Mouse (Mus musculus) kidney, postnatal 36 days (tissue): ENCODE data around the gene Btn1a1.
A peak's percentile ranks its signal among the peaks of the same experiment; 100 is the strongest.

Experiments used
- DNase-seq, 2 experiments: peaks; one replicate each; pipeline ENCODE4 v3.0.0; 2021 to 2022; ENCODE audit warnings: mixed read lengths in 2 of 2

Gene Btn1a1

DNA sequence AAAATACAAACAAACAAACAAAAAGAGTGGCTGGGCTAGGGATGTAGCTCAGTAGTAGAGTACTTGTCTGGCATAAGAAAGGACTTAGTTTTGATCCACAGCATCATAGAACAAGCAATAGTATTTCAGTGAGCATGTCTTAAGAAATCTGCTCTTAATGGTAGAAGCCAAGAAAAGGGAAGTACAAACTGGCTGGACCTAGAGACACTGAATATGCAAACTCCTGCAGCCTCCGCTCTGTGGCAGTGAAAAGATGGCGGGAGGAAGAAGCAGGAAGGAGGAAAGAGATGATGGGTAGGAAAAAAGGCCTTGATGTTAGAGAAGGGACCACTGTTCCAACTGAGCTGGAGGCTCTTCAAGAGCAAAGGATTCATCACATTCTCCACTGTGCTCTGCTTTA, 17.5 kb upstream of the Btn1a1 start:
- no peak for DNase-seq

DNA sequence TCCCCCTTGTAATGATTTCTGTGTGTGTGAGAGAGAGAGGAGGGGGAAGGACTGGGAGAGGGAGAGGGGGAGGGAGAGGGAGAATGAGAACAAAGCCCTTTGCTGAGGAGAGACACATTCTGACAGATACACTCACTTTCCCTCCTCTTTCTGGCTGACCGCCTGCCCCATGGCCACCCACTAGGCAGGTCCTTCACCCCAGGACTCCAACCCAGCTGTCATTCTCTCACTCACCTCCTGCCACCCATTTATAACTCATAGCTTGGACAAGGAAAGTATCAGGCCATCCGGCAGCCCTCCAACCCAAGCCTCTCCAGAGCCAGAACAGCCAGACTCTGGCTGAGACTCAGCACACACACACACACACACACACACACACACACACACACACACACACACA, 10.0 kb upstream of the Btn1a1 start:
- DNase-seq = no peak

DNA sequence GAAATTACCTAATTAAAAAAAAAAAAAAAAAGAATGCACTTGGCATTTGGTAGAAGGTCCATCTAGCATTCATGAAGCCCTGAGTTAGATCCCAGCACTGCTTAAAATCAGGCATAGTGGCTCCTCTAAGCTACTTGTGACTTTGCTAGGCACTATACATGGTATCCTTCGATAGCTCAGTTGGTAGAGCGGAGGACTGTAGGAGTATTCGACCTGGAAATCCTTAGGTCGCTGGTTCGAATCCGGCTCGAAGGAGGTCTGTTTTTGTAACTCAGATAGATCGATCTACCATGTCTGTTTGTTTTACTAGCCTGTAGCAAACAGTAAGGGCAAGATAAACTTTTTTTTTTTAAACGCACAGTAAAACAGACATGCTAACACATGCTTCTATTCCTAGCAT, 1.2 kb upstream of the Btn1a1 start:
- DNase-seq = peak; percentile 66 to 72

DNA sequence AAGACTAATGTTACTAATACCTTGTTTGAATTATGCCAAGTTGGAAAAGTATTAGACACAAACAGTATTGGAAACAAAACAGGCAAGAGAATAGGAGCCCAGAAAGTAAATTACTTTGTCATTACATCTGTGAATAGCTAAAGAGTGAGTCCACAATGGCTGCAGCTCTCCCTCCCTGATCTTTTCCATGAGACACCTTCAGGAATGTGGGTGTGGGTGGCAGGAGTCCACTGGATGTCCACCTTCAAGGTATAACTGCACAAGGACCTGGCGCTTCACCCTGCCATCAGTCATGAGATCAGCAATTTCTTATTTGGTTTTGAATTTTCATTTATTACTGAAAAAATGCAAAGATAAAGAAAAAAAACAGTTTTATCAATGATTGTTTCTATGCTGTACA, 605 bp upstream of the Btn1a1 start:
- DNase-seq = no peak

DNA sequence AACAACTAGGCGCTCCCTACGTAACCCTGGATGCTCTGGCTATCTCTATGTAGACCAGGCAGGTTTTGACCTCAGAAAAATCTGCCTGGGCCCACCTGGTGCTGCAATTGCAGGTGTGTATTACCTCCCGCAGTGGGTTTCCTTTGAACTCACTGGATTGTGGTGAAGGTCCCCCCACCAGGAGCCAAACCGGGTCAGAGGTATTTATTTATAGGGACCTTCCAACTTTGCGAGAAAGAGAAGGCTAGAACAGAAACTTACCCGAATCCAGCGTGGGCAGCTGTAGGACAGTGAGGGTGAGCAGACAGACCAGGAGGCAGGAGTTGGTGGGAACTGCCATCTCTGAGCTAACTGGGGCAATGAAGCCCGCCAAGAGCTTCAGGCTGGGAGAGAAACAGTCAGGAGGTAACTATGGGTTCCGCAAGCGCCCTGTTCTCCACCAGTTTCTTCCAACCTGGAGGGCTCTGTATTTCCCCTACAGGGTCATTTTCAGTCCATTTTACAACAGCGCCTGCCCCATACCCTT, 797 bp downstream of the Btn1a1 start:
- DNase-seq = no peak

DNA sequence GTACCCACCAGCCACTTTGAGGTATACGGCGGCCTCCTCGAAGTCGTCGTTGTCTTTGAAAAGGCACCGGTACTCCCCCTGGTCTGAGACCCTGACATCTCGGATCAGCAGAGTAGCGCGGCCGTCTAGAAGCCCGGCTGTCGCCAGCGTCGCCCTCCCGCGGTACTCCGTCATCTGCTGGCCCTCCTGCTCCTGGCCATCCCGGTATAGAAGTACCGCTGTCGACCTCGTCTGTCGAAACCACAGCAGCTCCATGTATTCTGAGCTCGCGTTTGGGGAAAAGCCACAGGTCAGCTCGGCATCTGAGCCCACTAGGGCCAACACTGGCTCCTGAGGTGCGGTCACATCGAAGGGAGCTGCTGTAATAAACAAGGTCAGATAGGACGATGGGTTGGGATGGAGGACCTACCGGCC, 1.5 kb downstream of the Btn1a1 start:
- peak in 1 of 2 experiments; percentile 44 for DNase-seq

DNA sequence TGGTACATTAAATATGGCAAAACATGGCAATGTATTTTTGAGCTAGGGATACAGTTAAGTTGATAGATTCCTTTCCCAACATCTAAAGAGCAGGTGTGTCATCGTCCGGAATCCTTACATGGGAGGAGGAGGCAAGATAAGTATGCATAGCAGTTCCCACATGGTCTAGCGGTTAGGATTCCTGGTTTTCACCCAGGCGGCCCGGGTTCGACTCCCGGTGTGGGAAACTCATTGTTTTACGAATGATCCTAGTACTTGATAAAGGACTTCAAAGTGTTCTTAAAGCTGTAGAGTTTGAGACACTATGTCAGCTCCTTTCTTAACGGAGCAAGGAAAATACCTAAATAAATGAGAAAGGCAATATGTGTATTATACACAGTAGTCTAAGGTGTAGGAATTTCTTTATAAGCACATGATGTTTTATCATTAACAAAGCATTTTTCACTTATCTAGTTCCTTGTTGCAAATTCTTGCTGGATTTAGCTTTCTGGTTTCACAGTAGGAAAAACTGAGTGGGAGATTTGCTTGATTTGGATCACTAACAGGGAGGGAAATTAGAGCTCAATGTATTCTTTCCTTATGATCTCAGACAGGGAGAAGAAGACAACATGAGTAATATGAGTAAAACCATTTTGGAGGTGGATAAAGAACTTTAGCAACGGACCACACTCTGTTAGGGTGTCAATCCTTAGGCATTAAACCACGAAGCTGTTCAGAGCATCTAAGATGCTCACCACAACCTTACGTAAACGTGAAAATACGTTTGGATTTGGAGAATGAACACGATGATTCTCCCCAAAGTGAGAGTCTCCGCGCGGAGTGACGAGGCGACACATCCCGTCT, 2.1 kb downstream of the Btn1a1 start:
- peak; percentile 52 to 75 for DNase-seq

DNA sequence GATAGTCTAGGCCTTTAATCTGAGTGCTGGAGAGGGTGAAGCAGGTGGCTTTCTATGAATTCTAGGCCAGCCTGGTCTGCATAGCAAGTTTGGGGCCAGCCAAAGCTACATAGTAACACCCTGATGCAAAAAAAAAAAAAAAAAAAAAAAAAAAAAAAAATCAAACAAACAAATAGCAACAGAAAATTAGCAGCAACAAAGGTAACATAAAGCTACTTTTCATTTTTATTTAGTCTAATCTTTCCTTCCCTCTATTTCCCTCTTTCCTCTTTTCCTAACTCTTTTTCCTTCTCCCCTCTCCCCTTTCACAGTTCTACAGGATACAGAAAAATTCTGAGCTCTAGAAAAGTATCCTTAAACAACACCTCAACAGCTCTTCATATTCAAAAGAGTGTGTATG, 3.0 kb downstream of the Btn1a1 start:
- DNase-seq = no peak

DNA sequence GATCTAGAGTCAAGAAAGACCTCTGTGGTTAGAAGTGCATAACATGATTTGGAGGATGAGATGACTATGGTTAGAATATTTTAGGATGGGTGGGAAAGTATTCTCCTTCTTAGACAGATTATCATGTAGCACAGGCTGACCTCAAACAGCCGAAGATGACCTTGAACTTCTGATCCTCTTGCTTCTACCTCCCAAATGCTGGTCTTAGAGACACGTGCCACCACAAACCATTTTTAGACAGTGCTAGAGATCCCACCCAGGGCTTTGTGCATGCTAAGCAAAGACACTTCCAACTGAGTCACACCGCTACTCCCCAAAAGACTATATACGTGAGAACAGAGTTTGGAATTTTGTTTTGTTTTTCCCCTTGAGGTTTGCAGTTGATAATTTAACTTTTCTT, 3.6 kb downstream of the Btn1a1 start:
- DNase-seq = no peak

DNA sequence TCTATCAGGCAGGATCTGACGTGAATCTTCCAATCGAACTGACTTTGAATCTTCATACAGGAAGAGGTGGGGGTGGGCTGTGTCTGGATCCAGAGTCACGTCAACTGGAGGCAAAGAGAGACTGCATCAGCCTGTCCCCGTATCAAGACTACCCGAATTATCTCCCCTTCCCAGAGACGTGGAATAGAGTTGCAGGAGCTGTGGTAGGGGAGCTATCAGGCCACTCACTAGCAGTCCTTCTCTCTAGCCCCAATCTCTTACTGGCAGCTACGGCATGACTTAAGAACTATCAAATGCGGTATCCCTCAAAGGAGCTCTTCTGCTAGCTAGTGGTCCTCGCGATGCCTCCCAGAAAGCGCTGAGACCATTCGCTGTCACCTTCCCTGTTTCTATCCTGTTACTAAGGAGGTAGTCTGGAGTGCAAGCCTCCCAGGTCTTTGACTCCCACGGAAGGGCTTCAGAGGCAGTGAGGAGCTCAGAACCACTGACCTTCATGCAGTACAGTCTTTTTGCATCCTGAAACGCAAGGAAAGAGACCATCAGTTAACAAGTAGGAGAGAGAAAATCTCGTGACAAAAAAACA, 6.3 kb downstream of the Btn1a1 start:
- DNase-seq = no peak

DNA sequence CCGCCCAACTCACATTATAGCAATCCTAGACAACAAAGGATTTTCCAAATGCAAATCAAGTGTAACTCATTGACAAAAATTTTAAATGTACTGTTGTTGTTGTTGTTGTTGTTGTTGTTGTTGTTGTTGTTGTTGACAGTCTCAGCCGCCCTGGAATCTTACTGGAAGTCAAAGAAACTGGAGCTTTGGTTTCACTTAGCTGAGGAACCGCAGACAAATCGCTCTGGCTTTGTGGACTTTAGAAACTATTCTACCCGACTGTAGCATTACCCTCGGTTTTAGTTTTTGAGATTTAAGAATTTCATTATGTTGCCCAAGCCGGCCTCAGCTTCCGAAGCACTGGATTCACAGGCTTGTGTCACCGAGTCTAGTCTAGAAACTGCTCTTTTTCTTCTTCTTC, 11.8 kb downstream of the Btn1a1 start:
- DNase-seq = peak in 1 of 2 experiments; percentile 30

DNA sequence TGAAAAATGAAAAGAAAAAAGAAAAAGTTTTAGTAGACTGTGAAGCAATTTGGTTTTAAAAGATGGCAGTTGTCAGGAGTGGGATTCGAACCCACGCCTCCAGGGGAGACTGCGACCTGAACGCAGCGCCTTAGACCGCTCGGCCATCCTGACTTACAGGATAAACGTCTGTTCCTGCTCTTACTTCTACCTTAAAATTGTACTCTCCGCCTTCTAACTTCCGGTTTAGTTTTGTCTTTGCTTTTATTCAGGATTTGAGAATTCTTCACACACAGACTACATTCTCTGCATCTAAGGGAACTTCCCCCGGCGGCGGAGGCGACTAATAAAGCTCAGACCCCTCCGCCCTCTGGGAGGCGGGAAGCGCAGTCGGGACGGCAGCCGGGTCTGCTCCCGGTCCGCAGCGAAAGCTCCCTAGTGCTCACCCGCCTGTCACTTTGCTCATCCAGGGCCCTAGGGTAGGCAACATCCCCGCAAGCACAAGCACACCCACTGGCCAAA, 12.3 kb downstream of the Btn1a1 start:
- peak; percentile 80 to 83 for DNase-seq

DNA sequence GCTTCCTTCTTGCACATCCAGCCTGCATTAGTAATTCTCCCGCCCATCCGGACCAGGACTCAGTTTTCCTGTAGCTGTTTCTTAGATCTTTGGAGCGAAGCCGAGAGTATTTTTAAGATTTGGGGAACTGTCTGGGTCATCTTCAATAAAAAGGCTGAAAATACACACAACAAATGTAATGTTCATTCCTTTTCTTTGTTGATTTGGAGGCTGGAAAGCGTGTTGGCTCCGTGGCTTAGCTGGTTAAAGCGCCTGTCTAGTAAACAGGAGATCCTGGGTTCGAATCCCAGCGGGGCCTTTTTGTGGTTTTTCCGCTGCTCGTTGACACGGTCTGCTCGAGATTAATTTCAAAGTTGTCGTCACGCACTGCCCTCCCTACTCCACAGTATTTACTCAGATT, 15.3 kb downstream of the Btn1a1 start:
- peak; percentile 87 to 90 for DNase-seq

DNA sequence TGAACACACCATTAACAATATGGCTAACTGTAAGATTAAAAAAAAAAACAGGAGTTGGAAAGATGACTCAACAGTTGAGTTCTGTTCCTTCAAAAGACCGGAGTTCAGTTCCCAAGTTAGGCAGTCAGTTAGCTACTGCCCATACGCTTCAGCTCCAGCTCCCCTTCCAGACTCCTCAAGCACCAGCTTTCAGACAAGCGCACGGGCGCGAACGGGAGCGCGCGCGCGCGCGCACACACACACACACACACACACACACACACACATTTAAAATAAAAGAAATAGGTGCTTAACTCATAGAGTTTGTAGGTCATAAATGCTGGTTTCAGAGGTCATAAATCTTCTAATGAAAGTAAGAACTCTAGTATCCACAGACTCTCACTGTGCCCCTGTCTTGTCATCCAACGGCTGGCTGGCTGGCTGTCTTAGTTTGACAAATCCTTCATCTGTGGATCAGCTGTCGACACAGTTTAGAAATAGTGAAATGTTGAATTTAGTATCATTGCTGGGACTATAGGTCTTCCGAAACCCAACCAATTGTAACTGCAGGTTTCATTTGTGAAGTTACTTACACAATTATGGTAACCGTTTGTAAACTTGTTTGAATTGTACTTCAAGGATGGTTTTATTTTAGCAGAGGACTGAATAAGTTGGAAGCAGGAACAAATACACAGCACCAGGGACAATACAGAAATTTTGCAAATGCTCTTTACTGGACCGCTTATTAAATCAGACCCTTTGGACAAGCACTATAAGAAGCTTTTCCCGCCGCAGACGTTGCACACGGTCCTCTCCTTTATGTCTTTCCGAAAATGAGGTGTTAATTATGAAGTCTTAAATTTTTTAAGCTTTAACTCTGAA, 16.2 kb downstream of the Btn1a1 start:
- peak; percentile 51 to 70 for DNase-seq

DNA sequence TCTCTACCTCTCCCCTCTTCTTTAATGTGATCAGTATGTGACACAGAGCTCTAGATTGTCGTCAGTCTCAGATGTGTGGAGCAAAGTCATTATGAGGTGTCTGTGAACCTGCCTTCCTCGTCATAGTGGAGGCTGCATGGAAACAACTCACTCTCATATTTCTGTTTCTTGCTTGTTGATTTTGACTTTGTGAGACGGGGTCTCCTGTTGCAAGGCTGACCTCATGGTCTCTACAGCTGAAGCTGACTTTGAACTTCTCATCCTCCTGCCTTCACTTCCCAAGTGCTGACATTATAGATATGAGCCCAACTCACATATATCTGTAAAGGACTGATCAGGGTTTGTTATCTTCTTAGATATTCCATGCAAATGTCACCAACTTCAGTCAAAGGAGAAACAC, 16.9 kb downstream of the Btn1a1 start:
- DNase-seq = no peak

DNA sequence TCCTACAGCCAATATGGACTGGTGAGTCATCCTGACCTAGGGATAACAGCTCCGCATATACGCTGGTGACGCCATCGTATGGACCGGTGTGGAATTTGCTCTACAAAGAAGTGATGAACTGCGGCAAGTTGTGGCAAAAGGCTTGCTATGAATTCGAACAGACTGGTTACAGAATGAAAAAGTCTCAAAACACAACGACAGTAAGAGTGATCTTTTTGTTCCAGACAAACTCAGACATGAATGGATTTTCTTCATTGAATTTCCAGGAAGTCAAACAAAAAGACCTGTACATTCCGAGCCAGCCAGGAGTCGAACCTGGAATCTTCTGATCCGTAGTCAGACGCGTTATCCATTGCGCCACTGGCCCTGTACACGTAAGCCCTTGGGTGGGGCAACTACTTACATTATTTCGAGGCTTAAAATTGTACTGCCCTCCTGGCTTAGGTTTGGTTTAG, 19.2 kb downstream of the Btn1a1 start:
- peak; percentile 84 to 85 for DNase-seq

DNA sequence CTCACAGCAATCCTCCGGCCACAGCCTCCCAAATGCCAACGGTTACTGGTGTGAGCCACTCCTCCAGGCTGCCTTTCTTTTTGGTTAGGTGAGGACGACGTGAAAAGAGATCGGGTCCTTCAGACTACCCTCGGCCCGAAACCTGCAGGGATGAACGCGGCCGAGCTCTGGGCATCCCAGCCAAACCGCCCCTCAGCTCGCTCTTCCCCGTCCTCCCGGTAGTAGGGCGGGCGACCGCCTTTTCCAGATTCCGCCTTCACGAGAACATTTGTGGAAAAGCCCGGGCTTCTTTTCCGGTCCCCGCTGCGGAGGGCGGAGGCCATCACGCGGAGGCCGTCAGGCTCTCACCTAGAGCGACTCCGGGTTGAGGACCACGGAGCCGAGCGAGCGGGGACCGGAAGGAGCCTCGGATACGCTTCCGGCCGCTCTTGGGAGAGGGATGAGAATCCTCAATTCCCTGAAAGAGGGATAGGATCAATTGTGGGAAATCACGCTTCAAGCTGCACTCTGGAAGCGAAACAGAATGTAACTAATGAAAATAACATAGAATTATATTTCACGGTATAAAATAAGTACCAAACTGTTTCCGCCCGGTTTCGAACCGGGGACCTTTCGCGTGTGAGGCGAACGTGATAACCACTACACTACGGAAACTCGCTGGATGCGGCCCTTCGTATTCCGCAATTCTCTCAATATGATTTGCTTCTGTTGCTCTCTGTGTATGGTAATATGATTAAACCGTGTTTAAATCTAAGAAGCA, 20.0 kb downstream of the Btn1a1 start:
- peak; percentile 91 for DNase-seq

DNA sequence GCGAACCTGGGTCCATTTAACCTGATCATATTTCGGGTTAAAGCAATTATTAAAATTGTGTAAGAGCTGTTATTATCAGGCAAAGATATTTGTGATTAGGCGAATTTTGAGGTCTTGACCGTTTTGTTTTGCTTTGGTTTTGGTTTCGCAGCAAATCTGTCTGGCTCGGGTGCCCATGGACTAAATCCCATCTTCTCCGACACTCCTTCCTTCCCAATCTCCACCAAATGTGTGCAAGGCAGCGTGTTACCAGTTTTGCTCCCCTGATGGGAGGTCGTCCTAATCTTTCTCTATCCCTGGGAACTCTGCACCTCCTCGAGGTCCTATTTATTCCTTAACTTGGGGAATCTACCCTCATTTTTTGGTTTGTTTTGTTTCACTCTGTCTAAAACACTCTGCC, 20.5 kb downstream of the Btn1a1 start:
- no peak for DNase-seq

DNA sequence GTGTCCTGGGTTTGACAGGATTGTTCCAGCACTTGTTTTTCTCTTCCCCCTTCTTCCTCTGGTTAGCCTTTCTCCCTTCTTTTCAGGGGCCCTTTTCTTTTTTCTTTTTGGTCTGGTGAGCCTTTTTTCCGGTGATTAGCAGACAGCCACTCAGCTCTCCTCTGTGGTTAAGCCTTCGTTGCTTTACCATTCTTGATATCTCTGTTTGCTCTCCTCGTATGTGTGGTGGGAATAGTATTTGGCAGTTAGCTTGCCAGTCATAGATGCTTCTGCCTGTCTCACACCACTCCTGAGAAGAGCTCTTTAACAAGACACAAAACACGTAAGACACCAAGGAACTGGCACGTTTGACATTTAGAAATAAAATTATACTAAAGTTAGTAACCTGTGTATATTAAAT, 21.2 kb downstream of the Btn1a1 start:
- no peak for DNase-seq

DNA sequence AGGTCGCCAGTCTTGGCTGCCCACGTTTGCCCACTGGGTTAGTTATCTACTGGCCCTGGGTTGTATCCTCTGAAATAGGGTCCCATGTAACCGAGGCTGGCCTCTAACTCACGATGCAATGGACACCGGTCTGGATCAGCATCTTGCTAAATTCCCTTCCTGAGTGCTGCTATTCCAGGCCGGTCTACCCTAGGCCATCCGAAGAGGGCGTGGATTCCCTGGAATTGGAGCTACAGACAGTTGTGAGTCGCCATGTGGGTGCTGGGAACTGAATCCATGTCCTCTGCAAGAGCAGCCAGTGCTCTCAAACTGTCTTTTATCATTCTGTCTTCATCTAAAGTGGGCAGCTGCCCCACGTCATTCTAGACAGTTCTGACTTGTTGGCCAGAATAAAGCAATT, 25.8 kb downstream of the Btn1a1 start:
- DNase-seq = no peak

DNA sequence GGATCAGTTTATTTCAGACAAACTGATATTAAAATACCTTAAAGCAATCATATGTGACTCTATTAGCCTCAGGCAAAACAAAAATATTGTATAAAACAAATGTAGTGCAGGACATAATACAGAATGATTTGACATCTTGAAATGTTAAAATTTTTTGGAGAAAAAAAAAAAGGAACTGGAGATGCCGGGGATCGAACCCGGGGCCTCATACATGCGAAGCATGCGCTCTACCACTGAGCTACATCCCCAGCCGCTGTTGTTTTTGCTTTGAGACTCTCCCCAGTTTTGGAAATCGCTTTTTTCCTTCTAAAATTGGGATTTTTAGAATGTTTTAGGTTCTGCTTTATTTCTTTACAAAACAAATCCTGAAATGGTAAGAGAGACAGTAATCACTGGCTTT, 27.2 kb downstream of the Btn1a1 start:
- peak; percentile 41 to 67 for DNase-seq

DNA sequence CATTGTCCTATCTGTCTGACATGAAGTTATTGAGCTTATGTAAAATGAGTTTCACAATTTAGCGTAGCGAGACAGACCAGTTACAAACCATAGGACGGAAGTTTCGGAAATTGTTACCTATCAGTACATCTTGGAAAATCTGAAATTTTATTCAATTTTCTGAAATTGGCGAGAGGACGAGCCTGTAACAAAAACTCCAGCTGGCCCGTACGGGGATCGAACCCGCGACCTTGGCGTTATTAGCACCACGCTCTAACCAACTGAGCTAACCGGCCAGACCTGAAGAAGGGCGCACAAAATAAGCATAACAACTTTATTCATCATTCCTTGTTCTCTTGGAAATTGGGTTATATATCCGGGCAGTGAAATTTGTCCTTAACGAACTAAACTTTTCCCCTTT, 27.8 kb downstream of the Btn1a1 start:
- DNase-seq = peak; percentile 90 to 94
